Mouse (Mus musculus) kidney, adult 2 months (tissue): ENCODE results near the gene Fam89b.

ENCODE experiments used
- CTCF ChIP-seq: fragments of 200-500 bp; conservative IDR thresholded peaks from 2 replicates; pipeline ENCODE4 v1.5.1; 2011; ENCODE audit warnings: low read depth, mild to moderate bottlenecking, control low read depth, low read length, moderate library complexity, mixed read lengths; ENCODE audit not compliant: insufficient read depth, insufficient read length
- POLR2A ChIP-seq: fragments of 200-500 bp; IDR thresholded peaks from one replicate; pipeline ENCODE4 v1.6.1; 2011; ENCODE audit warnings: low read depth, low read length, control low read depth

DNA sequence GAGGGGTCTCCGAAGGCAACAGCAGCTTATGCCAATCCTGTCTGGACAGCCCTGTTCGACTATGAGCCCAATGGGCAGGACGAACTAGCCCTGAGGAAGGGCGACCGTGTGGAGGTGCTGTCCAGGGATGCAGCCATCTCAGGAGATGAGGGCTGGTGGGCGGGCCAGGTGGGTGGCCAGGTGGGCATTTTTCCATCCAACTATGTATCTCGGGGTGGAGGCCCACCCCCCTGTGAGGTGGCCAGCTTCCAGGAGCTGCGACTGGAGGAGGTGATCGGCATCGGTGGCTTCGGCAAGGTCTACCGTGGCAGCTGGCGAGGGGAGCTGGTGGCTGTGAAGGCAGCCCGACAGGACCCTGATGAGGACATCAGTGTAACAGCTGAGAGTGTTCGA lies 39.1 kb downstream of the Fam89b start:
- TF ChIP-seq CTCF (no peak), POLR2A (no peak)
